Mouse (Mus musculus) liver, adult 2 months (tissue): ENCODE results near the gene Sike1. TPM values are rescaled to one million over a fixed set of nuclear protein-coding genes. Genes with fewer than 3 reads are reported as not detected.
A peak's percentile ranks its signal among the peaks of the same experiment; 100 is the strongest.

ENCODE experiments used
- DNase-seq: peaks from one replicate; pipeline ENCODE4 v3.0.0-alpha.2; 2011; ENCODE audit warnings: low read depth, low spot score; ENCODE audit errors: extremely low read depth
- H3K27ac ChIP-seq: fragments of 200-500 bp; replicated peaks from 2 replicates; pipeline ENCODE4 v1.5.1; 2012; ENCODE audit warnings: low read depth, mild to moderate bottlenecking, control low read depth, inconsistent platforms, low read length; ENCODE audit not compliant: insufficient read depth
- H3K27me3 ChIP-seq: fragments of 200-500 bp; 2 replicates; pipeline ENCODE4 v1.6.1; 2012; ENCODE audit warnings: mild to moderate bottlenecking, moderate library complexity, low read length, inconsistent platforms; ENCODE audit not compliant: control insufficient read depth, insufficient read depth
- H3K36me3 ChIP-seq: fragments of 200-500 bp; 2 replicates; pipeline ENCODE4 v1.6.1; 2012; ENCODE audit warnings: low read length, inconsistent platforms; ENCODE audit not compliant: control insufficient read depth, insufficient read depth
- H3K4me1 ChIP-seq: fragments of 200-500 bp; 2 replicates; pipeline ENCODE4 v1.6.1; 2011; ENCODE audit warnings: low read length; ENCODE audit not compliant: control insufficient read depth, insufficient read depth
- H3K4me3 ChIP-seq: fragments of 200-500 bp; 2 replicates; pipeline ENCODE4 v1.5.1; 2011; ENCODE audit warnings: low read depth, mild to moderate bottlenecking, control low read depth, low read length, moderate library complexity; ENCODE audit not compliant: insufficient read depth
- H3K79me2 ChIP-seq: fragments of 200-500 bp; 2 replicates; pipeline ENCODE4 v1.6.1; 2012; ENCODE audit warnings: inconsistent platforms, mild to moderate bottlenecking, low read length, moderate library complexity; ENCODE audit not compliant: control insufficient read depth, insufficient read depth
- H3K9ac ChIP-seq: fragments of 200-500 bp; 2 replicates; pipeline ENCODE4 v1.6.1; 2012; ENCODE audit warnings: low read depth, mild to moderate bottlenecking, control low read depth, inconsistent platforms, low read length
- CTCF ChIP-seq: fragments of 200-500 bp; IDR thresholded peaks from 2 replicates; pipeline ENCODE4 v1.5.1; 2011; ENCODE audit warnings: low read depth, low read length, control low read depth
- POLR2A ChIP-seq: fragments of 200-500 bp; IDR thresholded peaks from 2 replicates; pipeline ENCODE4 v1.6.1; 2011; ENCODE audit warnings: low read length, control low read depth; ENCODE audit not compliant: insufficient read depth; ENCODE audit errors: extremely low read depth
- WGBS: fragments of 180-500 bp; shearing (Covaris S2); methylation state at CpG from one replicate; pipeline ENCODE4 v1.1.7; 2018; 5-methylcytosine and 5-hydroxymethylcytosine counted together
- polyA plus RNA-seq: library from polyadenylated mRNA; depleted of rRNA; stranded (reverse); fragments of >200 nt; gene quantifications from 2 replicates; pipeline ENCODE4 v1.2.3, GENCODE M21; 2012
- total RNA-seq: library from RNA; depleted of rRNA; stranded (reverse); fragments of >200 nt; gene quantifications from 2 replicates; pipeline ENCODE4 v1.2.3, GENCODE M21; 2014

Sike1 gene
- total and polyA plus RNA-seq, 2 experiments, result 6.8 to 7.9 TPM

DNA sequence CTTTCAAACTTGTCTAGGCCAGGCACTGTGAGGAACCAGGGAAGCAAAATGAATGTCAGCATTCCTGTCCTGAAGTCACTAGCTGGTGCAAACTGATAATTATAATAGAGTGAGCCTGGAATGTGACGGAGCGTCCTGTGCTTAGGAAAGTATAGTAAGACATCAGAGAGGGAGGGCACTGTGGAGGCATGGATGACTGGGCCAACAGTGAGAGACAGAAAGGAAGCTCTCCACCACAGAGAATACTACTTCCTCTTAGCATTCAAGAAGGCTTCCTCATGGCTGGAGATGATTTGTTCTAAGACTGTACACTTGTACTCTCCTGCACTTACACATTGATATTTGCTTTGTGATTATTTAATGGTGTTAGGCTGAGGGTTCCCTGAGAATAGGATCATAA lies 21.8 kb downstream of the Sike1 start:
- peaks cover 8% of the 10 kb centered on the region; the same call in 1 of the 2 replicates for H3K79me2 ChIP-seq
- no peak for TF ChIP-seq CTCF
- WGBS, result 85% methylated on average over 2 of the region's 2 CpGs
- H3K4me1 ChIP-seq, result peaks cover 11% of the 10 kb centered on the region; the same call in 1 of the 2 replicates
- H3K27ac ChIP-seq, result no peak overlapping the region
- no peak for DNase-seq
- H3K27me3 ChIP-seq, result no peaks in the 10 kb centered on the region
- H3K4me3 ChIP-seq, result no peak overlapping the region
- H3K36me3 ChIP-seq, result no peaks in the 10 kb centered on the region
- H3K9ac ChIP-seq, result no peak overlapping the region

- Histone ChIP-seq H3K27ac (0 out of 2 replicates have a peak overlapping the region, but pooled peaks have one; percentile 11), H3K36me3 (no peaks in the 10 kb centered on the region), H3K4me3 (no peak overlapping the region), H3K27me3 (no peaks in the 10 kb centered on the region), H3K4me1 (peaks cover 14% of the 10 kb centered on the region; the same call in 1 of the 2 replicates), H3K9ac (no peak overlapping the region), H3K79me2 (peaks cover 11% of the 10 kb centered on the region; the same call in 1 of the 2 replicates)
- no peak for TF ChIP-seq CTCF
- TF ChIP-seq POLR2A, result no peak
- WGBS, result 89% methylated on average over 2 of the region's 2 CpGs
- DNase-seq, result no peak
These were observed 24.0 kb downstream of the Sike1 start for GRCm38 (mm10) chr3:103019462-103019861.

- under 1% methylated on average over 55 of the region's 55 CpGs for WGBS
- Histone ChIP-seq H3K27me3 (no peaks in the 10 kb centered on the region), H3K79me2 (peaks cover 11% of the 10 kb centered on the region; the same call in 1 of the 2 replicates), H3K27ac (peak within 1 kb of the TSS; percentile 91), H3K4me3 (peak within 1 kb of the TSS; percentile 82), H3K9ac (peak within 1 kb of the TSS; percentile 89), H3K36me3 (no peaks in the 10 kb centered on the region), H3K4me1 (peaks cover 16% of the 10 kb centered on the region; the same call in 1 of the 2 replicates)
- DNase-seq, result peak; percentile 96
- TF ChIP-seq POLR2A (peak; percentile 48), CTCF (no peak)
These were observed 24.9 kb downstream of the Sike1 start, which contains the start of gene Csde1 for GRCm38 (mm10) chr3:103020249-103020942. Gene Csde1, plus strand, starts transcription at chr3:103020426.

DNA sequence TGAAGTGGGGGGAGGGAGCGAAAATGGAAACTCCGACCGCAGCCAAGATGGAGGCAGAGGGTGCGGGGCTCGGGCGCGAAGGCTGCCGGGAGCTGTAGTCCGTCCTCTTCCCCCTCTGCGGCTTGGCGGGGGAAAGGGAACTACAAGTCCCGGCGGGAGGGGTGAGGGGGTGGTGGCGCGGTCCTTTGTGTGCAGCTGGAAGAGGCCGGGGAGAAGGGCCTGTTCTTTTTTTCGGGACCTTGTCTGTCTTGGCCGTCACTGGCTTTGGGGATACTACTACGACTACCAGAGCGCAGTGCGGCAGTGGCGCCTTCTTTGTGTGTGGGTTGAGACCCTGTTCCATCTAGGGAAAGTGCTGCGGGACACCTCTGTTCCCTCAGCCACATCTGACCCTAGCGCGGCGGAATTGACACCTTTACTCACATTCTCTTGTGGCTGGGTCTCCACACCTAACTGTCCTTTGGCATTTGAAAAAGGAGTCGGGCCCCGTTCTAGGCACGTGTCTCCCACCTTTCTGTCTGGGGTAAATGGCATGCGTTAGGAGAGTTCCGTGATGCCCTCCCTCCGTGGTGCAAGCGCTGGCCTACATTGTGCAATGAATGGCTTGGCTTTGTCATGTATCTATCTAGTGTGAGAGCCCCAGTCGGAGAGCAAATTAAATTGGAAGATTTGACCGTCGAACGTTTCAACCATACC lies 25.6 kb downstream of the Sike1 start:
- Histone ChIP-seq H3K4me3 (peak overlapping the region; percentile 82), H3K27me3 (no peaks in the 10 kb centered on the region), H3K79me2 (peaks cover 14% of the 10 kb centered on the region; the same call in 1 of the 2 replicates), H3K9ac (peak overlapping the region; percentile 89), H3K36me3 (no peaks in the 10 kb centered on the region), H3K27ac (peak overlapping the region; percentile 91), H3K4me1 (peaks cover 16% of the 10 kb centered on the region; the same call in 1 of the 2 replicates)
- DNase-seq, result peak; percentile 79
- under 1% methylated on average over 36 of the region's 37 CpGs for WGBS
- no peak for TF ChIP-seq POLR2A
- TF ChIP-seq CTCF, result no peak

DNA sequence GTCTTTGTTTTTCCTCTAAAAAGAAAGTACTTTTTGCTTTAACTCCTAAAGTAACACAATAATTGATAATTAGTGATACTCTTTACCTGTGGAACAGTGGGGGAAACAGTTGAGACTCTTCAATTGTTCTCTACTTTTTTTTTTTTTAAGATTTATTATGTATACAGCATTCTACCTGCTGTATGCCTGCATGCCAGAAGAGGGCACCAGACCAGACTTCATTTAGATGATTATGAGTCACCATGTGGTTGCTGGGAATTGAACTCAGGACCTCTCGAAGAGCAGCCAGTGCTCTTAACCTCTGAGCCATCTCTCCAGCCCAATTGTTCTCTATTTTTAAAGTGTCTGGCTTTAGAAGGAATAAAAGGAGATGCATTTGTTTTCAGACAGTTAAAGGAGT lies 30.7 kb downstream of the Sike1 start:
- H3K27ac ChIP-seq, result no peak overlapping the region
- no peak overlapping the region for H3K9ac ChIP-seq
- H3K79me2 ChIP-seq, result peaks cover 37% of the 10 kb centered on the region
- 88% methylated on average over 1 of the region's 1 CpGs for WGBS
- H3K27me3 ChIP-seq, result no peaks in the 10 kb centered on the region
- peaks cover 15% of the 10 kb centered on the region; the same call in 1 of the 2 replicates for H3K4me1 ChIP-seq
- H3K4me3 ChIP-seq, result no peak overlapping the region
- no peak for DNase-seq
- TF ChIP-seq CTCF, result no peak
- TF ChIP-seq POLR2A, result no peak
- peaks cover 25% of the 10 kb centered on the region for H3K36me3 ChIP-seq
